Mouse (Mus musculus) CH12.LX (cell line): Measurements from ENCODE around the gene Dscam.

ENCODE experiments used
- CTCF ChIP-seq, 2 experiments: IDR thresholded peaks in 1 of 2; conservative IDR thresholded peaks in 1 of 2; 2 replicates each; pipeline ENCODE4 v1.5.1; 2011 to 2012; ENCODE audit warnings: low read depth in 2 of 2, low read length in 2 of 2, improper control_type of control experiment in 1 of 2, inconsistent platforms in 1 of 2, mild to moderate bottlenecking in 1 of 2, moderate library complexity in 1 of 2
- EP300 ChIP-seq: IDR thresholded peaks from 2 replicates; pipeline ENCODE4 v1.6.1; 2011; ENCODE audit warnings: low read length, improper control_type of control experiment
- ETS1 ChIP-seq: conservative IDR thresholded peaks from 2 replicates; pipeline ENCODE4 v1.6.1; 2012; ENCODE audit warnings: low read depth, mild to moderate bottlenecking, inconsistent platforms, low read length, improper control_type of control experiment, moderate library complexity
- GABPA ChIP-seq: IDR thresholded peaks from 2 replicates; pipeline ENCODE4 v1.6.1; 2012; ENCODE audit warnings: low read depth, low read length, improper control_type of control experiment, inconsistent platforms; ENCODE audit not compliant: insufficient replicate concordance
- HCFC1 ChIP-seq: IDR thresholded peaks from 2 replicates; pipeline ENCODE4 v1.6.1; 2012; ENCODE audit warnings: low read depth, mild to moderate bottlenecking, inconsistent platforms, low read length, improper control_type of control experiment
- NELFE ChIP-seq: IDR thresholded peaks from 2 replicates; pipeline ENCODE4 v1.6.1; 2011; ENCODE audit warnings: low read depth, low read length, improper control_type of control experiment
- POLR2A ChIP-seq: IDR thresholded peaks from 2 replicates; pipeline ENCODE4 v1.6.1; 2011; ENCODE audit warnings: low read depth, mild to moderate bottlenecking, improper control_type of control experiment, low read length
- POLR2AphosphoS2 ChIP-seq: IDR thresholded peaks from 2 replicates; pipeline ENCODE4 v1.6.1; 2011; ENCODE audit warnings: low read depth, low read length, improper control_type of control experiment
- RCOR1 ChIP-seq: conservative IDR thresholded peaks from 2 replicates; pipeline ENCODE4 v1.6.1; 2012; ENCODE audit warnings: low read depth, mild to moderate bottlenecking, inconsistent platforms, low read length, improper control_type of control experiment
- USF1 ChIP-seq: IDR thresholded peaks from 2 replicates; pipeline ENCODE4 v1.6.1; 2014; ENCODE audit warnings: low read depth, mild to moderate bottlenecking, inconsistent platforms, low read length, improper control_type of control experiment
- ZC3H11A ChIP-seq: IDR thresholded peaks from 2 replicates; pipeline ENCODE4 v1.6.1; 2012; ENCODE audit warnings: low read depth, mild to moderate bottlenecking, inconsistent platforms, low read length, improper control_type of control experiment
- ZKSCAN1 ChIP-seq: IDR thresholded peaks from 2 replicates; pipeline ENCODE4 v1.6.1; 2012; ENCODE audit warnings: low read depth, inconsistent platforms, low read length, improper control_type of control experiment, borderline replicate concordance
- ZMIZ1 ChIP-seq: IDR thresholded peaks from 2 replicates; pipeline ENCODE4 v1.6.1; 2012; ENCODE audit warnings: low read depth, mild to moderate bottlenecking, inconsistent platforms, low read length, improper control_type of control experiment

- TF ChIP-seq CTCF (conservative IDR thresholded peaks at IDR 0.05 in 1 of 2, IDR thresholded peaks at IDR 0.05 in 1 of 2; ENCODE audit: low read depth in 2 of 2, low read length in 2 of 2) (no peak), POLR2A (no peak), ETS1 (no peak), EP300 (no peak), HCFC1 (no peak), POLR2AphosphoS2 (no peak), USF1 (no peak), GABPA (no peak), NELFE (no peak), RCOR1 (no peak), ZKSCAN1 (no peak), ZMIZ1 (no peak), ZC3H11A (no peak)
These were observed 502.1 kb downstream of the Dscam start for GRCm38 (mm10) chr16:96668478-96668877.
